Mouse (Mus musculus) heart, postnatal 0 days (tissue): ENCODE data around the gene Syn2. TPM values are rescaled to one million over a fixed set of nuclear protein-coding genes. Genes with fewer than 3 reads are reported as not detected.

ENCODE experiments used
- ATAC-seq: fragments of 200-750 bp; cut with Nextera tagmentation; 2 replicates; pipeline ENCODE4 v1.8.0; 2017; ENCODE audit warnings: low read depth, moderate number of reproducible peaks, moderate library complexity; ENCODE audit not compliant: insufficient read depth
- DNase-seq: peaks from one replicate; pipeline ENCODE4 v3.0.0-alpha.2; 2016; ENCODE audit warnings: low spot score
- H3K27ac ChIP-seq: fragments of 300-500 bp; sonication (generic); 2 replicates; pipeline ENCODE4 v1.5.1; 2014; ENCODE audit warnings: low read depth, mild to moderate bottlenecking
- H3K27me3 ChIP-seq: fragments of 300-500 bp; sonication (generic); 2 replicates; pipeline ENCODE4 v1.6.1; 2014; ENCODE audit warnings: low read length, mixed read lengths; ENCODE audit not compliant: control insufficient read depth, insufficient read depth
- H3K36me3 ChIP-seq: fragments of 300-500 bp; sonication (generic); replicated peaks from 2 replicates; pipeline ENCODE4 v1.6.1; 2014; ENCODE audit warnings: low read length, mixed read lengths; ENCODE audit not compliant: control insufficient read depth, insufficient read depth
- H3K4me1 ChIP-seq: fragments of 300-500 bp; sonication (generic); 2 replicates; pipeline ENCODE4 v1.6.1; 2014; ENCODE audit warnings: antibody characterized with exemption; ENCODE audit not compliant: control insufficient read depth, insufficient read depth
- H3K4me2 ChIP-seq: fragments of 300-500 bp; sonication (generic); 2 replicates; pipeline ENCODE4 v1.6.1; 2014; ENCODE audit warnings: low read depth, mild to moderate bottlenecking, low read length, moderate library complexity
- H3K4me3 ChIP-seq: fragments of 300-500 bp; sonication (generic); 2 replicates; pipeline ENCODE4 v1.5.1; 2014; ENCODE audit warnings: low read depth, low read length
- H3K9ac ChIP-seq: fragments of 300-500 bp; sonication (generic); replicated peaks from 2 replicates; pipeline ENCODE4 v1.6.1; 2014; ENCODE audit warnings: low read depth, low read length, mixed read lengths
- H3K9me3 ChIP-seq: fragments of 300-500 bp; sonication (generic); replicated peaks from 2 replicates; pipeline ENCODE4 v1.6.1; 2016; ENCODE audit warnings: low read length; ENCODE audit not compliant: control insufficient read depth
- CTCF ChIP-seq: IDR thresholded peaks from 2 replicates; pipeline ENCODE4 v1.5.1; 2016; ENCODE audit warnings: antibody characterized with exemption, control low read depth, low read depth
- EP300 ChIP-seq: IDR thresholded peaks from 2 replicates; pipeline ENCODE4 v1.6.1; 2016; ENCODE audit warnings: antibody characterized with exemption, low read depth
- WGBS: fragments of 180-500 bp; shearing (Covaris S2); extraction: QIAGEN DNeasy Blood & Tissue Kit; methylation state at CpG from one replicate; pipeline ENCODE4 v1.1.7; 2014; 5-methylcytosine and 5-hydroxymethylcytosine counted together
- polyA plus RNA-seq: library from polyadenylated mRNA; unstranded; fragments of >200 nt; fragmentation: Nextera tagmentation; extraction: Ambion mirVana; gene quantifications from 2 replicates; pipeline ENCODE4 v1.2.1, GENCODE M21; 2015
- total RNA-seq: library from RNA; depleted of rRNA; stranded (reverse); fragments of >200 nt; gene quantifications from 2 replicates; pipeline ENCODE4 v1.2.3, GENCODE M21; 2014; ENCODE audit warnings: low replicate concordance

The Syn2 gene
- total and polyA plus RNA-seq, 2 experiments from 2014 or later, result 1.1 to 1.9 TPM

DNA sequence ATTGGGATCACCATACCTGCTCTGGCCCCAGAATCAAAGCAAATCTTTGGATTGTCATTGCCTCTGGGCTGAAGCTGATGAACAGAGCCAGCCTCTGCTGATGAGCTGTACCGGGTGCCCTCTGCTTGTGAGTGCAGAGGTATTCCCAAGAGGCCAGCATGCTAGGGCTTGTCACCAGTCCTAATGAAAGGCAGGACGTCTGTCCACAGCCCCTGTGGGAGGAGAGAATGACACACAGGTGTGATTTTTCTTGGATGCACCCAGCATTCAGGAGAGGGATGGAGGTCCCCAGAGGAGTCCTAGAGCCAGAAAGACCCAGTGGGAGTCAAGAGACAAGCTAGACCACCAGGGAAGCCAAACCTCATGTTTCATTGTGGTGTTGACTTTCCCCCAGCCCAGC is 144.9 kb downstream of the Syn2 start:
- no peaks in the 10 kb centered on the region for H3K4me1 ChIP-seq
- H3K27ac ChIP-seq, result no peak overlapping the region
- ATAC-seq (no peak), DNase-seq (no peak)
- H3K27me3 ChIP-seq, result no peaks in the 10 kb centered on the region
- H3K36me3 ChIP-seq, result no peaks in the 10 kb centered on the region
- H3K9ac ChIP-seq, result no peak overlapping the region
- no peak overlapping the region for H3K4me3 ChIP-seq
- 52% methylated on average over 2 of the region's 2 CpGs for WGBS
- H3K9me3 ChIP-seq, result no peaks in the 10 kb centered on the region
- no peak overlapping the region for H3K4me2 ChIP-seq
- TF ChIP-seq EP300 (no peak), CTCF (no peak)

- Histone ChIP-seq H3K27me3 (no peaks in the 10 kb centered on the region), H3K4me1 (peaks cover 4% of the 10 kb centered on the region; the same call in 1 of the 2 replicates), H3K36me3 (no peaks in the 10 kb centered on the region), H3K4me3 (no peak overlapping the region), H3K4me2 (no peak overlapping the region), H3K9ac (no peak overlapping the region), H3K9me3 (no peaks in the 10 kb centered on the region), H3K27ac (no peak overlapping the region)
- DNase-seq, result no peak
- no peak for ATAC-seq
- no peak for TF ChIP-seq CTCF
- TF ChIP-seq EP300, result no peak
- WGBS, result 67% methylated on average over 2 of the region's 2 CpGs
Measured at GRCm38 (mm10) chr6:115284153-115284552, 149.5 kb downstream of the Syn2 start.

DNA sequence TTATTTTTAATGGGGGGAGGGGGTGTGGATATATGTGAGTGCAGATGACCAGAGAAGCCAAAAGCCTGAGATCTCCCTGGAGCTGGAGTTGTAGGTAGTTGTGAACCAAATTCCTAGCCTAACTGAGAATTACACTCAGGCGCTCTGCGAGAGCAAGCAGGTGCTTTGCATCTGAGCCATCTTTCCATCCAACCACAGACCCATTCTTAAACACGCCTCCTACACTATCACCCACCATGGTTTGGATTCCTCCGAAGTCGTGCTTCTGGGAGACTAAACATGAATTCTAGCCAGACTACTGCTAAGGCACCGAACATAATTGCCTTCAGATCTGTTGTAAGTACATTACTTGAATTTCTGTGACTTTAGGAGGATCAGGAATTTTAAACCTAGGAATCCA is 151.7 kb downstream of the Syn2 start:
- Histone ChIP-seq H3K36me3 (no peaks in the 10 kb centered on the region), H3K27me3 (no peaks in the 10 kb centered on the region), H3K9ac (no peak overlapping the region), H3K4me1 (peaks cover 4% of the 10 kb centered on the region; the same call in 1 of the 2 replicates), H3K9me3 (no peaks in the 10 kb centered on the region), H3K27ac (no peak overlapping the region), H3K4me2 (no peak overlapping the region), H3K4me3 (no peak overlapping the region)
- 63% methylated on average over 6 of the region's 6 CpGs for WGBS
- ATAC-seq, result no peak
- DNase-seq, result no peak
- TF ChIP-seq CTCF (no peak), EP300 (no peak)

GRCm38 (mm10) chr6:115288223-115288622 is 153.5 kb downstream of the Syn2 start:
- TF ChIP-seq EP300 (no peak), CTCF (no peak)
- H3K9me3 ChIP-seq, result no peaks in the 10 kb centered on the region
- H3K9ac ChIP-seq, result no peak overlapping the region
- WGBS, result 88% methylated on average over 3 of the region's 3 CpGs
- H3K4me3 ChIP-seq, result no peak overlapping the region
- DNase-seq (no peak), ATAC-seq (no peak)
- H3K27ac ChIP-seq, result no peak overlapping the region
- H3K4me1 ChIP-seq, result peaks cover 10% of the 10 kb centered on the region; the same call in 1 of the 2 replicates
- no peaks in the 10 kb centered on the region for H3K27me3 ChIP-seq
- H3K4me2 ChIP-seq, result no peak overlapping the region
- H3K36me3 ChIP-seq, result no peaks in the 10 kb centered on the region

- Histone ChIP-seq H3K4me3 (no peak overlapping the region), H3K27me3 (no peaks in the 10 kb centered on the region), H3K27ac (no peak overlapping the region), H3K4me2 (no peak overlapping the region), H3K9me3 (no peaks in the 10 kb centered on the region), H3K4me1 (peaks cover 10% of the 10 kb centered on the region; the same call in 1 of the 2 replicates), H3K36me3 (no peaks in the 10 kb centered on the region), H3K9ac (no peak overlapping the region)
- ATAC-seq, result no peak
- DNase-seq, result no peak
- TF ChIP-seq CTCF (no peak), EP300 (no peak)
- 32% methylated on average over 5 of the region's 5 CpGs for WGBS
Measured at GRCm38 (mm10) chr6:115290561-115290960, 155.9 kb downstream of the Syn2 start.

DNA sequence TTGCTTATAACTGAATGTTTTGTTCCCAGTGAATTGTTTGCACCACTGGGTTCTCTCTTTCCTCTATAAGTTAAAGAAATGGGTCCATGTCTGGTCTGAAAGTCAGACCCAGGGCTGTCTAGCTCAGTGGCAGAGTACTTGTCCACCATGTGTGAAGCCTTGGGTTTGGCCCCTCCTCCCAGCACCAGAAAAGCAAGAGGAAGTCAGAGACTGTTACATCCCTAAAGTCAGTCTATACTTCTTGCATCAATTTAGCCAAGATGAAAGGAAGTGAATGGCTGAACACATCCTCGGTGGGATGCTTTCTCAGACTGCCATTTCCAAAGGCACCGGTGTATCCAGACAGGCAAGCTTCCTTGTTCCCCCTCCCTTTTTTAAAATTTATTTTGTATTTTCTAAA is 156.4 kb downstream of the Syn2 start:
- H3K4me1 ChIP-seq, result peaks cover 10% of the 10 kb centered on the region; the same call in 1 of the 2 replicates
- 74% methylated on average over 2 of the region's 2 CpGs for WGBS
- ATAC-seq (no peak), DNase-seq (no peak)
- TF ChIP-seq EP300 (no peak), CTCF (no peak)
- no peaks in the 10 kb centered on the region for H3K27me3 ChIP-seq
- no peak overlapping the region for H3K9ac ChIP-seq
- H3K4me3 ChIP-seq, result no peak overlapping the region
- no peak overlapping the region for H3K4me2 ChIP-seq
- no peaks in the 10 kb centered on the region for H3K9me3 ChIP-seq
- H3K36me3 ChIP-seq, result no peaks in the 10 kb centered on the region
- no peak overlapping the region for H3K27ac ChIP-seq
